Mouse (Mus musculus): ENCODE measurements around the gene Trim34a.
"Not testable (repeated sequence)": the region's sequence is repeated elsewhere in the genome, so short reads cannot be mapped to it uniquely, and the experiment has no call there.

Gene Trim34a

GRCm38 (mm10) chr7:104244287-104245181, at the start of gene Trim34a:
TSS of gene Trim34a (plus strand) at chr7:104244457.
- peak; percentile 2 for DNase-seq (ENCODE audit: low read depth, low spot score)

- DNase-seq (ENCODE audit: low read depth, low spot score) = no peak
These were observed 48.4 kb upstream of the Trim34a start, which contains the start of gene Olfr649 for GRCm38 (mm10) chr7:104195885-104196284. TSS of gene Olfr649 (minus strand) at chr7:104195985.

- peak; percentile 25 for DNase-seq (ENCODE audit: low read depth, low spot score)
These were observed 44.4 kb upstream of the Trim34a start for GRCm38 (mm10) chr7:104199822-104200221.

- no peak for DNase-seq (ENCODE audit: low read depth, low spot score)
These were observed 38.1 kb upstream of the Trim34a start for GRCm38 (mm10) chr7:104206197-104206596.

- DNase-seq (ENCODE audit: low read depth, low spot score) = no peak
These were observed 28.2 kb upstream of the Trim34a start for GRCm38 (mm10) chr7:104216011-104216535.

GRCm38 (mm10) chr7:104217881-104218280, 26.4 kb upstream of the Trim34a start:
- no peak for DNase-seq (ENCODE audit: low read depth, low spot score)

GRCm38 (mm10) chr7:104218701-104219569, 25.3 kb upstream of the Trim34a start, which contains the start of gene Trim6:
TSS of gene Trim6 (plus strand) at chr7:104218793.
- peak; percentile 11 for DNase-seq (ENCODE audit: low read depth, low spot score)

GRCm38 (mm10) chr7:104231203-104231602, 13.1 kb upstream of the Trim34a start:
- DNase-seq (ENCODE audit: low read depth, low spot score) = no peak

- no peak for DNase-seq (ENCODE audit: low read depth, low spot score)
These were observed 3.4 kb upstream of the Trim34a start for GRCm38 (mm10) chr7:104240857-104241256.

- DNase-seq (ENCODE audit: low read depth, low spot score) = no peak
These were observed 641 bp upstream of the Trim34a start for GRCm38 (mm10) chr7:104243616-104244015.

GRCm38 (mm10) chr7:104260380-104260779, 16.1 kb downstream of the Trim34a start:
- not testable (repeated sequence) for DNase-seq (ENCODE audit: low read depth, low spot score)

- DNase-seq (ENCODE audit: low read depth, low spot score) = not testable (repeated sequence)
These were observed 21.1 kb downstream of the Trim34a start for GRCm38 (mm10) chr7:104265335-104265734.

GRCm38 (mm10) chr7:104279361-104279760, 35.1 kb downstream of the Trim34a start:
- not testable (repeated sequence) for DNase-seq (ENCODE audit: low read depth, low spot score)

GRCm38 (mm10) chr7:104287576-104288443, 43.6 kb downstream of the Trim34a start, which contains the start of gene Trim5:
TSS of gene Trim5 (minus strand) at chr7:104288094.
- not testable (repeated sequence) for DNase-seq (ENCODE audit: low read depth, low spot score)

- no peak for DNase-seq (ENCODE audit: low read depth, low spot score)
These were observed 46.4 kb downstream of the Trim34a start for GRCm38 (mm10) chr7:104290641-104291040.

GRCm38 (mm10) chr7:104291638-104292400, 47.6 kb downstream of the Trim34a start:
- no peak for DNase-seq (ENCODE audit: low read depth, low spot score)
